Mouse (Mus musculus) heart, embryonic 11.5 days (tissue): ENCODE measurements at regions not wholly inside any gene's neighbourhood (a gene's known extent, or its start where the extent isn't known, plus 50 kb on each side); places are given as distances from the start of the nearest gene placed in this dataset.
A peak's percentile ranks its signal among the peaks of the same experiment; 100 is the strongest.

Experiments used
- ATAC-seq: fragments of 200-750 bp; cut with Nextera tagmentation; replicated peaks from 2 replicates; pipeline ENCODE4 v1.8.0; 2017; ENCODE audit warnings: moderate library complexity; ENCODE audit not compliant: insufficient number of reproducible peaks, low FRiP score, low TSS enrichment
- H3K27ac ChIP-seq: fragments of 300-500 bp; sonication (generic); 2 replicates; pipeline ENCODE4 v1.5.1; 2014; ENCODE audit warnings: mild to moderate bottlenecking, low read depth, low read length
- H3K27me3 ChIP-seq: fragments of 300-500 bp; sonication (generic); 2 replicates; pipeline ENCODE4 v1.6.1; 2014; ENCODE audit warnings: mild to moderate bottlenecking, low read length, mixed read lengths; ENCODE audit not compliant: control insufficient read depth, insufficient read depth
- H3K36me3 ChIP-seq: fragments of 300-500 bp; sonication (generic); 2 replicates; pipeline ENCODE4 v1.6.1; 2014; ENCODE audit warnings: mild to moderate bottlenecking, low read length, moderate library complexity, mixed read lengths; ENCODE audit not compliant: control insufficient read depth, insufficient read depth
- H3K4me1 ChIP-seq: fragments of 300-500 bp; sonication (generic); 2 replicates; pipeline ENCODE4 v1.6.1; 2014; ENCODE audit warnings: low read length; ENCODE audit not compliant: control insufficient read depth, insufficient read depth
- H3K4me2 ChIP-seq: fragments of 300-500 bp; sonication (generic); 2 replicates; pipeline ENCODE4 v1.6.1; 2014; ENCODE audit warnings: mild to moderate bottlenecking, moderate library complexity
- H3K4me3 ChIP-seq: fragments of 300-500 bp; sonication (generic); 2 replicates; pipeline ENCODE4 v1.5.1; 2014; ENCODE audit warnings: low read depth, low read length
- H3K9ac ChIP-seq: fragments of 300-500 bp; sonication (generic); 2 replicates; pipeline ENCODE4 v1.6.1; 2014; ENCODE audit warnings: mild to moderate bottlenecking, low read depth, low read length, moderate library complexity
- H3K9me3 ChIP-seq: fragments of 300-500 bp; sonication (generic); replicated peaks from 2 replicates; pipeline ENCODE4 v1.6.1; 2016; ENCODE audit warnings: low read length; ENCODE audit not compliant: control insufficient read depth
- WGBS: fragments of 180-500 bp; shearing (Covaris S2); extraction: QIAGEN DNeasy Blood & Tissue Kit; methylation state at CpG from one replicate; pipeline ENCODE4 v1.1.7; 2014; ENCODE audit not compliant: insufficient replicate concordance; 5-methylcytosine and 5-hydroxymethylcytosine counted together

GRCm38 (mm10) chr10:66896698-66897622 is 199.0 kb upstream of the Jmjd1c start:
- Histone ChIP-seq H3K27me3 (no peaks in the 10 kb centered on the region), H3K9me3 (no peaks in the 10 kb centered on the region), H3K36me3 (no peaks in the 10 kb centered on the region), H3K4me2 (no peak overlapping the region), H3K4me3 (no peak overlapping the region), H3K9ac (no peak overlapping the region), H3K27ac (no peak overlapping the region), H3K4me1 (peaks cover 4% of the 10 kb centered on the region; the same call in 1 of the 2 replicates)
- no peak for ATAC-seq
- WGBS = 16% methylated on average over 11 of the region's 11 CpGs

GRCm38 (mm10) chr10:66899724-66900123 is 196.2 kb upstream of the Jmjd1c start:
- Histone ChIP-seq H3K9me3 (no peaks in the 10 kb centered on the region), H3K36me3 (no peaks in the 10 kb centered on the region), H3K27me3 (no peaks in the 10 kb centered on the region), H3K9ac (no peak overlapping the region), H3K27ac (no peak overlapping the region), H3K4me2 (no peak overlapping the region), H3K4me3 (no peak overlapping the region), H3K4me1 (peaks cover 7% of the 10 kb centered on the region; the same call in 1 of the 2 replicates)
- ATAC-seq = no peak
- 84% methylated on average over 5 of the region's 5 CpGs for WGBS

GRCm38 (mm10) chr10:66900781-66901180 is 195.1 kb upstream of the Jmjd1c start:
- no peak for ATAC-seq
- Histone ChIP-seq H3K27me3 (no peaks in the 10 kb centered on the region), H3K4me1 (peaks cover 7% of the 10 kb centered on the region; the same call in 1 of the 2 replicates), H3K4me3 (no peak overlapping the region), H3K36me3 (no peaks in the 10 kb centered on the region), H3K9me3 (no peaks in the 10 kb centered on the region), H3K9ac (no peak overlapping the region), H3K4me2 (no peak overlapping the region), H3K27ac (no peak overlapping the region)
- 69% methylated on average over 10 of the region's 10 CpGs for WGBS

- peak overlapping the region; percentile 50 for H3K9ac ChIP-seq
- H3K36me3 ChIP-seq = no peaks in the 10 kb centered on the region
- no peaks in the 10 kb centered on the region for H3K9me3 ChIP-seq
- no peak; the same call in 1 of the 2 replicates for ATAC-seq
- peak overlapping the region; percentile 29 for H3K4me3 ChIP-seq
- peaks cover 7% of the 10 kb centered on the region; the same call in 1 of the 2 replicates for H3K4me1 ChIP-seq
- 6% methylated on average over 9 of the region's 9 CpGs for WGBS
- H3K27me3 ChIP-seq = no peaks in the 10 kb centered on the region
- peak overlapping the region; percentile 59 for H3K4me2 ChIP-seq
- H3K27ac ChIP-seq = no peak overlapping the region
Measured at GRCm38 (mm10) chr10:66901873-66902272, 194.1 kb upstream of the Jmjd1c start.

DNA sequence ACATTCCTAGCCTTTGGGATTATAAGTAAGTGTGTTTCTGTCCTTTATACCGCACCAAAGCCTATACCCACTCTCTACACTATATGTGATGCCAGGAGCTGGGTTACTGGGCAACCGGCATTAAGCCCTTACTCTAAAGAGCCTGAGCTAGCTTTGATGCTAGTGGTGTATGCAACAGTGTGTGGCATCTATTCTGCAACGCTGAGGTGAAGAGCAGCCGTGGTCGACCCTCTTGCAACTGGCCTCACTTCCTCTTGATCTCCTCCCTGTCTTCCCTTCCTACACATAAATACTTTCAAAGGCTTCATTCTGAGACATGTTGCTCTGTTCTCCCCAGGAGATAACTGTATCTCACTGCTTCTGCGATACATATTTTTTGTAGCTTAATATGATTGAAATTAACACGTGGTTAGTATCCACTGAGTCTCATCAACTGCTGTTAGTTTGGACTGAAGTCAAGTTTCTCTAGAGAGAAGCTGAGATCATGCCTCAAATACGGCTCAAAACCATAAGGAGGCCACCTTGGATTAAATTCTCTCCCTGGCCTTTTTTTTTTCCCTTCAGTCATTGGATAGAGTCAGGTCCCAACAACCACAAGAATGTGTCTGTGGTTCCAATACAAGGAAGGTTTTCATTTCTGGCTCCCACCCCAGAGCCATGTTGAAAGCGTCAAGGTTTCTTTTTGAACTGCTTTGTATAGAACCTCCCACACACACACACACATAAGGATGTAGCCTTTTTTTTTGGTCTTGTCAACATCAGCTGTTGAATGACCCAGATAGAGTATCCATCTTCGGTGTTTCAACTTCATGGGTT is 191.2 kb upstream of the Jmjd1c start:
- no peak overlapping the region for H3K4me2 ChIP-seq
- no peak overlapping the region for H3K27ac ChIP-seq
- no peak for ATAC-seq
- H3K9me3 ChIP-seq = no peaks in the 10 kb centered on the region
- H3K4me3 ChIP-seq = no peak overlapping the region
- 78% methylated on average over 10 of the region's 10 CpGs for WGBS
- H3K4me1 ChIP-seq = peaks cover 12% of the 10 kb centered on the region
- no peaks in the 10 kb centered on the region for H3K27me3 ChIP-seq
- no peak overlapping the region for H3K9ac ChIP-seq
- no peaks in the 10 kb centered on the region for H3K36me3 ChIP-seq

- 15% methylated on average over 4 of the region's 4 CpGs for WGBS
- ATAC-seq = no peak
- no peak overlapping the region for H3K27ac ChIP-seq
Measured at GRCm38 (mm10) chr10:66907842-66908241, 188.1 kb upstream of the Jmjd1c start.

GRCm38 (mm10) chr10:66909204-66909889 is 186.6 kb upstream of the Jmjd1c start:
- no peaks in the 10 kb centered on the region for H3K27me3 ChIP-seq
- no peak overlapping the region for H3K9ac ChIP-seq
- no peaks in the 10 kb centered on the region for H3K36me3 ChIP-seq
- WGBS = 16% methylated on average over 12 of the region's 12 CpGs
- no peaks in the 10 kb centered on the region for H3K9me3 ChIP-seq
- no peak for ATAC-seq
- H3K4me1 ChIP-seq = peaks cover 36% of the 10 kb centered on the region
- no peak overlapping the region for H3K4me2 ChIP-seq
- H3K27ac ChIP-seq = no peak overlapping the region
- H3K4me3 ChIP-seq = no peak overlapping the region

More at GRCm38 (mm10) chr10:66907842-66908241, 188.1 kb upstream of the Jmjd1c start:
- Histone ChIP-seq H3K36me3 (no peaks in the 10 kb centered on the region), H3K4me2 (no peak overlapping the region), H3K4me3 (no peak overlapping the region), H3K9me3 (no peaks in the 10 kb centered on the region), H3K9ac (no peak overlapping the region), H3K27me3 (no peaks in the 10 kb centered on the region), H3K4me1 (peaks cover 25% of the 10 kb centered on the region)
